Mouse (Mus musculus): ENCODE data around the gene Ifih1. TPM values are rescaled to one million over a fixed set of nuclear protein-coding genes. Genes with fewer than 3 reads are reported as not detected.
A peak's percentile ranks its signal among the peaks of the same experiment; 100 is the strongest.

The Ifih1 gene
- polyA plus RNA-seq (2014; fragmentation: Nextera tagmentation; extraction: Ambion mirVana), result 0.61 and 2.1 TPM in 2 replicates

DNA sequence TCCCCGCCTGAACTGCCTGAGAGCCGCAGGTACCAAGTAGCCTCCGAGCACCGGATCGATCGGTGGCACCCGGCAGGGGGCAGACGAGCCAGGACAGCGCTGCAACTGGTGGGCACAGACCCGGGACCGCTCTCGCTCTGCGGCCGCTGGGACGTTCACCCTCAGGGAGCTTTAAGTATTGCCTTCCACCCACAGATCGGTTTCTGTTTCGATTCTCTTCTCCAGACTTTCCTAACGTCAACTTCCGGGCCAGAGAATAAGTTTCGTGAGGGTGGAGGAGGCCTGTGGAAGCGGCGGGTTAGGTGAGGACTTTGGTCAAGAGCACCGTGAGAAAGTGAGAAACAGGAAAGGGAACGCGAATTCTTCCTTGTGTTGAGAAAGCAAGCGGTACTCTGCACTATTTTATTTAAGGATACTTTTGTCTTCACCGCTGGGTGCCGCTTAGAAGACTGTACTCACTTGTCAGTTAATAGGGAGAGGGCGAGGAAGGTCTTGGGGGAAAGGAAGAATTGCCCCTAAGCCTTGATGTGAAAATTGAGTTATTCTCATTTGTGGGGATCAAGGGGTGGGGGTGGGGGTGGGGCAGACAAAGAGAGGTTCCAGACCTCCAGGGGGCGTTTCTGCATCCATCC is at the start of gene Ifih1:
Gene Ifih1 (minus strand): TSS at position 242 of the 632 bp plus-strand sequence.
- Histone ChIP-seq H3K4me3 (replicated peaks; ENCODE audit: low read depth, low read length) (peak within 1 kb of the TSS; percentile 39), H3K27ac (replicated peaks; ENCODE audit: low read depth, low read length) (no peak within 1 kb of the TSS)
- WGBS, result under 1% methylated on average over 30 of the region's 30 CpGs

DNA sequence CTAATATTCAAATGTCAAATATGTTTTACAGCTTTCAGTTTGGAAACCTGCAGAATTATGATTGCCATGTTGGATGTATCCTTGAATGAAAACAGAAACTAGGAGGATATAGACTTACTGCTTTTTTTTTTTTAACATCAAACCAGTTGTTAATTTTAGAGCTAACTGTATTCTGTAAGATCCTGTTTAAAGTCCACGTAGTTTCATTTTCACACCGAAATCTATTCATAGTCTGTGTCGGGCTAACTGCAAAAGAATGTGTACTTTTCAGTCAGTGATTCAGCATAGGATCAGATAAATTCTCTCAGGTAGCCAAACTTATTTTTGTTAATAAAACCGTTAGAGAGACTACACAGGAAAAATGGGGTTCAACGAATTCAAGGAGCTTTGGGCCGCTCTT is 39.9 kb upstream of the Ifih1 start:
- WGBS, result 91% methylated on average over 6 of the region's 6 CpGs
- no peak overlapping the region for H3K4me3 ChIP-seq (replicated peaks; ENCODE audit: low read depth, low read length)

More for the DNA sequence above, at the start of gene Ifih1:
- Histone ChIP-seq H3K4me1 (ENCODE audit: control insufficient read depth, insufficient read depth, low read length) (peaks cover 10% of the 10 kb centered on the region; the same call in 1 of the 2 replicates), H3K9ac (replicated peaks; ENCODE audit: low read length) (peak within 1 kb of the TSS; percentile 39; the same call in 1 of the 2 replicates), H3K27me3 (ENCODE audit: control insufficient read depth, insufficient read depth, low read length) (no peaks in the 10 kb centered on the region), H3K36me3 (ENCODE audit: control insufficient read depth, insufficient read depth, low read length) (no peaks in the 10 kb centered on the region), H3K4me2 (ENCODE audit: low read length) (peak within 1 kb of the TSS; percentile 79), H3K9me3 (ENCODE audit: control insufficient read depth, low read length) (no peaks in the 10 kb centered on the region)
- DNase-seq (peak; percentile 75), ATAC-seq (ENCODE audit: low FRiP score, low TSS enrichment) (peak; percentile 89)

DNA sequence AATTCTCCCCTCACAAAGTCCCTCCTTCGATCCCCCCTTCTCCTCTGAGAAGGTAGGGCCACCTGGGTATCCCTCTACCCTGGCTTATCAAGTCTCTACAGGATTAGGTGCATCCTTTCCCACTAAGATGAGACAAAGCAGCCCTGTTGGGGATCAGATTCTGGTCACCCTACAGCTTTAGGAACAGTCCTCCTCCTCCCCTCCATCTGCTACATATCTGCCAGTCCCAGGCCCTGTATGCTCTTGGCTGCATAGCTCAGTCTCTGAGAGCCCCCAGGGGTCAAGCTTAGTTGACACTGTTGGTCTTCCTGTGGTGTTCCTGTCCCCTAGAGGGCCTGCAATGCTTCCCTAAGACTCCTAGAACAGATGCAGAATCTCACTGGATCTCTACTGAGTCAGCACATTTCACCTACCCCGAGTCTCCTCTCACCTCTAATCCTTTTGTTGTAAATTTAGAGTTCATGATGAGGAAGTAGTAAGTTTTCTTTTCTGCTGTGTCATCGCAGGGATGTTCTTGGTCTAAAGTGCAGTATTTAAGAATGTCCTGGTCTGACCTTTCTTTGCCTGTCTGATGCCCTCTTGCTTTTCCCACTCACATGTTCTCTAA is 39.0 kb upstream of the Ifih1 start:
- no peak overlapping the region for H3K4me3 ChIP-seq (replicated peaks; ENCODE audit: low read depth, low read length)
- no peak overlapping the region for H3K9ac ChIP-seq (replicated peaks; ENCODE audit: low read length)
- no peak overlapping the region for H3K4me2 ChIP-seq (ENCODE audit: low read length)
- no peak overlapping the region for H3K27ac ChIP-seq (replicated peaks; ENCODE audit: low read depth, low read length)
- ATAC-seq (ENCODE audit: low FRiP score, low TSS enrichment) (no peak), DNase-seq (no peak)
- 69% methylated on average over 3 of the region's 3 CpGs for WGBS
- H3K36me3 ChIP-seq (ENCODE audit: control insufficient read depth, insufficient read depth, low read length), result no peaks in the 10 kb centered on the region
- H3K4me1 ChIP-seq (ENCODE audit: control insufficient read depth, insufficient read depth, low read length), result no peaks in the 10 kb centered on the region
- H3K9me3 ChIP-seq (ENCODE audit: control insufficient read depth, low read length), result no peaks in the 10 kb centered on the region
- H3K27me3 ChIP-seq (ENCODE audit: control insufficient read depth, insufficient read depth, low read length), result no peaks in the 10 kb centered on the region

More for the DNA sequence above, 39.9 kb upstream of the Ifih1 start:
- no peaks in the 10 kb centered on the region for H3K36me3 ChIP-seq (ENCODE audit: control insufficient read depth, insufficient read depth, low read length)
- no peak for ATAC-seq (ENCODE audit: low FRiP score, low TSS enrichment)
- H3K27me3 ChIP-seq (ENCODE audit: control insufficient read depth, insufficient read depth, low read length), result no peaks in the 10 kb centered on the region
- DNase-seq, result no peak
- H3K4me2 ChIP-seq (ENCODE audit: low read length), result no peak overlapping the region
- H3K9ac ChIP-seq (replicated peaks; ENCODE audit: low read length), result no peak overlapping the region
- H3K4me1 ChIP-seq (ENCODE audit: control insufficient read depth, insufficient read depth, low read length), result no peaks in the 10 kb centered on the region
- no peak overlapping the region for H3K27ac ChIP-seq (replicated peaks; ENCODE audit: low read depth, low read length)
- no peaks in the 10 kb centered on the region for H3K9me3 ChIP-seq (ENCODE audit: control insufficient read depth, low read length)

GRCm38 (mm10) chr2:62681667-62682066 is 35.6 kb upstream of the Ifih1 start:
- H3K4me2 ChIP-seq (ENCODE audit: low read length), result no peak overlapping the region
- H3K27ac ChIP-seq (replicated peaks; ENCODE audit: low read depth, low read length), result no peak overlapping the region
- ATAC-seq (ENCODE audit: low FRiP score, low TSS enrichment) (no peak), DNase-seq (no peak)
- 79% methylated on average over 8 of the region's 8 CpGs for WGBS
- H3K36me3 ChIP-seq (ENCODE audit: control insufficient read depth, insufficient read depth, low read length), result no peaks in the 10 kb centered on the region
- no peaks in the 10 kb centered on the region for H3K4me1 ChIP-seq (ENCODE audit: control insufficient read depth, insufficient read depth, low read length)
- H3K9ac ChIP-seq (replicated peaks; ENCODE audit: low read length), result no peak overlapping the region
- H3K4me3 ChIP-seq (replicated peaks; ENCODE audit: low read depth, low read length), result no peak overlapping the region
- no peaks in the 10 kb centered on the region for H3K27me3 ChIP-seq (ENCODE audit: control insufficient read depth, insufficient read depth, low read length)
- H3K9me3 ChIP-seq (ENCODE audit: control insufficient read depth, low read length), result no peaks in the 10 kb centered on the region

GRCm38 (mm10) chr2:62672788-62673187 is 26.7 kb upstream of the Ifih1 start:
- Histone ChIP-seq H3K4me3 (replicated peaks; ENCODE audit: low read depth, low read length) (no peak overlapping the region), H3K27me3 (ENCODE audit: control insufficient read depth, insufficient read depth, low read length) (no peaks in the 10 kb centered on the region), H3K9me3 (ENCODE audit: control insufficient read depth, low read length) (no peaks in the 10 kb centered on the region), H3K4me1 (ENCODE audit: control insufficient read depth, insufficient read depth, low read length) (no peaks in the 10 kb centered on the region), H3K36me3 (ENCODE audit: control insufficient read depth, insufficient read depth, low read length) (no peaks in the 10 kb centered on the region), H3K9ac (replicated peaks; ENCODE audit: low read length) (no peak overlapping the region), H3K27ac (replicated peaks; ENCODE audit: low read depth, low read length) (no peak overlapping the region), H3K4me2 (ENCODE audit: low read length) (no peak overlapping the region)
- WGBS, result 90% methylated on average over 5 of the region's 5 CpGs
- ATAC-seq (ENCODE audit: low FRiP score, low TSS enrichment) (no peak), DNase-seq (no peak)

DNA sequence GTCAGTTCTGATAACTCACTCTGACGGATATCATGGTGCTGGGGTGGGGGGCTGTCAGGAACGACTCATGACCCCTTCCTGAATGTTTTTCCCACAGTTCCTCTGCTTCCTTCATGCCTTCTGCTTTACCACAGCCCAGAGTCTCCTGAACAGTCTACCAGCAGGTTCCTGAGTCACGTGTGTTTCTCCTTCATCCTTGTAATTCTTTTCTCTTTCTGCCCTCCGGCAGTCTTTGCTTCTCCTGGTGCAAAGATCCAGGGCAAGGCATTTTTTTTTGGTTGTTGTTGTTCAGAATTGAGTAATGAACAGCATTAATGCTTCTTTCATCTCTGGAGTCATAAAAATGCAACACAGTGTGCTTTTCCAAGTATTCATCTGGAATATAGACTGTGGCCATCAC is 24.7 kb upstream of the Ifih1 start:
- 89% methylated on average over 4 of the region's 4 CpGs for WGBS
- no peak for ATAC-seq (ENCODE audit: low FRiP score, low TSS enrichment)
- Histone ChIP-seq H3K4me3 (replicated peaks; ENCODE audit: low read depth, low read length) (no peak overlapping the region), H3K9ac (replicated peaks; ENCODE audit: low read length) (no peak overlapping the region), H3K4me2 (ENCODE audit: low read length) (no peak overlapping the region), H3K27ac (replicated peaks; ENCODE audit: low read depth, low read length) (no peak overlapping the region), H3K9me3 (ENCODE audit: control insufficient read depth, low read length) (no peaks in the 10 kb centered on the region), H3K36me3 (ENCODE audit: control insufficient read depth, insufficient read depth, low read length) (no peaks in the 10 kb centered on the region), H3K27me3 (ENCODE audit: control insufficient read depth, insufficient read depth, low read length) (no peaks in the 10 kb centered on the region), H3K4me1 (ENCODE audit: control insufficient read depth, insufficient read depth, low read length) (no peaks in the 10 kb centered on the region)
- no peak for DNase-seq

- no peaks in the 10 kb centered on the region for H3K36me3 ChIP-seq (ENCODE audit: control insufficient read depth, insufficient read depth, low read length)
- H3K9me3 ChIP-seq (ENCODE audit: control insufficient read depth, low read length), result no peaks in the 10 kb centered on the region
- no peak overlapping the region for H3K4me3 ChIP-seq (replicated peaks; ENCODE audit: low read depth, low read length)
- no peak for DNase-seq
- no peaks in the 10 kb centered on the region for H3K27me3 ChIP-seq (ENCODE audit: control insufficient read depth, insufficient read depth, low read length)
- H3K27ac ChIP-seq (replicated peaks; ENCODE audit: low read depth, low read length), result no peak overlapping the region
- H3K9ac ChIP-seq (replicated peaks; ENCODE audit: low read length), result no peak overlapping the region
- no peak for ATAC-seq (ENCODE audit: low FRiP score, low TSS enrichment)
- H3K4me2 ChIP-seq (ENCODE audit: low read length), result no peak overlapping the region
- no peaks in the 10 kb centered on the region for H3K4me1 ChIP-seq (ENCODE audit: control insufficient read depth, insufficient read depth, low read length)
- 91% methylated on average over 5 of the region's 5 CpGs for WGBS
Observed at GRCm38 (mm10) chr2:62670301-62670700, 24.2 kb upstream of the Ifih1 start.

- no peaks in the 10 kb centered on the region for H3K27me3 ChIP-seq (ENCODE audit: control insufficient read depth, insufficient read depth, low read length)
- DNase-seq (no peak), ATAC-seq (ENCODE audit: low FRiP score, low TSS enrichment) (no peak)
- WGBS, result 82% methylated on average over 3 of the region's 3 CpGs
- no peak overlapping the region for H3K4me2 ChIP-seq (ENCODE audit: low read length)
- no peak overlapping the region for H3K9ac ChIP-seq (replicated peaks; ENCODE audit: low read length)
- H3K4me1 ChIP-seq (ENCODE audit: control insufficient read depth, insufficient read depth, low read length), result no peaks in the 10 kb centered on the region
- H3K4me3 ChIP-seq (replicated peaks; ENCODE audit: low read depth, low read length), result no peak overlapping the region
- H3K9me3 ChIP-seq (ENCODE audit: control insufficient read depth, low read length), result no peaks in the 10 kb centered on the region
- no peak overlapping the region for H3K27ac ChIP-seq (replicated peaks; ENCODE audit: low read depth, low read length)
- no peaks in the 10 kb centered on the region for H3K36me3 ChIP-seq (ENCODE audit: control insufficient read depth, insufficient read depth, low read length)
Observed at GRCm38 (mm10) chr2:62669848-62670247, 23.8 kb upstream of the Ifih1 start.

DNA sequence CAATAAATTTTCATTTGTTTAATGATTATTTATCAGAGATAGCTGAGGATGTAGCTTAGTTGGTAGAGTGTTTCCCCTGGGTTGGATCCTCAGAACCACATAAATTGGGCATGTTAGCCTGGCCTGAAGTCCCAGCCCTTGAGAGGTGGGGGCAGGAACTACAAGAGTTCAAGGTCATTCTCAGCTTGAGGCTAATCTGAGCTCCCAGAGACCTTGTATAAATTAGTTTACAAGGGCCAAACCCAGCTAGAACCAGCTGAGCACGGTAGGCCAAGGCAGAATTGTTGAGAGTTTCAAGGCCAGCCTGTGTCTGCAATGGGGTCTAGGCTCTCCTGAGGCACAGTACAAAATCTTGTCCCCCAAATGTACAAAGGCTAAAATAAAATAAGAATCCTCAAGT is 19.5 kb upstream of the Ifih1 start:
- Histone ChIP-seq H3K36me3 (ENCODE audit: control insufficient read depth, insufficient read depth, low read length) (no peaks in the 10 kb centered on the region), H3K4me2 (ENCODE audit: low read length) (no peak overlapping the region), H3K4me3 (replicated peaks; ENCODE audit: low read depth, low read length) (no peak overlapping the region), H3K4me1 (ENCODE audit: control insufficient read depth, insufficient read depth, low read length) (peaks cover 3% of the 10 kb centered on the region; the same call in 1 of the 2 replicates), H3K9me3 (ENCODE audit: control insufficient read depth, low read length) (no peaks in the 10 kb centered on the region), H3K9ac (replicated peaks; ENCODE audit: low read length) (no peak overlapping the region), H3K27me3 (ENCODE audit: control insufficient read depth, insufficient read depth, low read length) (no peaks in the 10 kb centered on the region), H3K27ac (replicated peaks; ENCODE audit: low read depth, low read length) (no peak overlapping the region)
- DNase-seq (no peak), ATAC-seq (ENCODE audit: low FRiP score, low TSS enrichment) (no peak)
- 51% methylated on average over 1 of the region's 1 CpGs for WGBS
